Mouse (Mus musculus) liver, postnatal 0 days (tissue): ENCODE results near the gene Zcchc2. TPM values are rescaled to one million over a fixed set of nuclear protein-coding genes. Genes with fewer than 3 reads are reported as not detected.
A peak's percentile ranks its signal among the peaks of the same experiment; 100 is the strongest.

ENCODE experiments used
- ATAC-seq: fragments of 200-750 bp; cut with Nextera tagmentation; 2 replicates; pipeline ENCODE4 v1.8.0; 2017; ENCODE audit warnings: mild to moderate bottlenecking, moderate library complexity
- DNase-seq: peaks from one replicate; pipeline ENCODE4 v3.0.0-alpha.2; 2016
- H3K27ac ChIP-seq: fragments of 300-500 bp; sonication (generic); 2 replicates; pipeline ENCODE4 v1.5.1; 2014; ENCODE audit warnings: antibody characterized with exemption, moderate library complexity, mild to moderate bottlenecking, low read depth
- H3K27me3 ChIP-seq: fragments of 300-500 bp; sonication (generic); 2 replicates; pipeline ENCODE4 v1.6.1; 2014; ENCODE audit warnings: low read length, control low read depth, mixed read lengths; ENCODE audit not compliant: insufficient read depth
- H3K36me3 ChIP-seq: fragments of 300-500 bp; sonication (generic); replicated peaks from 2 replicates; pipeline ENCODE4 v1.6.1; 2014; ENCODE audit warnings: mild to moderate bottlenecking, control low read depth, low read length, moderate library complexity, mixed read lengths; ENCODE audit not compliant: insufficient read depth
- H3K4me1 ChIP-seq: fragments of 300-500 bp; sonication (generic); 2 replicates; pipeline ENCODE4 v1.6.1; 2014; ENCODE audit warnings: antibody characterized with exemption, mild to moderate bottlenecking, control low read depth; ENCODE audit not compliant: insufficient read depth
- H3K4me2 ChIP-seq: fragments of 300-500 bp; sonication (generic); 2 replicates; pipeline ENCODE4 v1.6.1; 2014; ENCODE audit warnings: low read depth, mild to moderate bottlenecking, low read length, moderate library complexity, mixed read lengths
- H3K4me3 ChIP-seq: fragments of 300-500 bp; sonication (generic); 2 replicates; pipeline ENCODE4 v1.5.1; 2014; ENCODE audit warnings: low read depth, low read length
- H3K9ac ChIP-seq: fragments of 300-500 bp; sonication (generic); replicated peaks from 2 replicates; pipeline ENCODE4 v1.6.1; 2014; ENCODE audit warnings: mild to moderate bottlenecking, moderate library complexity
- H3K9me3 ChIP-seq: fragments of 300-500 bp; sonication (generic); 2 replicates; pipeline ENCODE4 v1.6.1; 2016; ENCODE audit warnings: mild to moderate bottlenecking, control low read depth, low read length, mixed read lengths
- CTCF ChIP-seq: sonication (generic); IDR thresholded peaks from 2 replicates; pipeline ENCODE4 v1.5.1; 2016; ENCODE audit warnings: antibody characterized with exemption, low read depth
- EP300 ChIP-seq: IDR thresholded peaks from 2 replicates; pipeline ENCODE4 v1.6.1; 2016; ENCODE audit warnings: antibody characterized with exemption, low read depth, mild to moderate bottlenecking
- WGBS: fragments of 180-500 bp; shearing (Covaris S2); extraction: QIAGEN DNeasy Blood & Tissue Kit; methylation state at CpG from one replicate; pipeline ENCODE4 v1.1.7; 2014; ENCODE audit not compliant: insufficient replicate concordance; 5-methylcytosine and 5-hydroxymethylcytosine counted together
- polyA plus RNA-seq: library from polyadenylated mRNA; unstranded; fragments of >200 nt; fragmentation: Nextera tagmentation; extraction: Ambion mirVana; gene quantifications from 2 replicates; pipeline ENCODE4 v1.2.1, GENCODE M21; 2015

Zcchc2 gene
- polyA plus RNA-seq, 1 experiment from 2014 or later = 1.4 TPM

DNA sequence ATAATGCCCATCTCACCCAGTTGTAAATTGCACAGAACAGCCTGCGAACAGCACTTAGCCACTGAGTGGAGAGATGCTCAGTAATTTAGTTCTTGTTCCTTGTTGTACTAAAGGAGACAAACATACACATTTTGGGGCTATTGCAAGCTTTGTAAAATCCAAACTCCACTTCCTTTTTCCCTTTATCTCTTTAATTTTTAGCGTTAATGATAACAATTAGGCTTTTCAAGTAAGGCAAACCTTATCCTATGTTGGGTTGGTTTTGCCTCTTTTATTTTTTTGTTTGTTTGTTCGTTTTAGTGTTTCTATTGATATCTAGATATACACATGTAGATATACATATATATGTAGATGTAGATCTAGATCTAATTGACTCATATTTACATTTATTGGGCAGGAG is 34.6 kb downstream of the Zcchc2 start:
- Histone ChIP-seq H3K27ac (no peak overlapping the region), H3K4me3 (no peak overlapping the region), H3K27me3 (no peaks in the 10 kb centered on the region), H3K4me1 (peaks cover under 1% of the 10 kb centered on the region; the same call in 1 of the 2 replicates), H3K36me3 (peaks cover 87% of the 10 kb centered on the region), H3K4me2 (no peak overlapping the region), H3K9ac (no peak overlapping the region), H3K9me3 (no peaks in the 10 kb centered on the region)
- TF ChIP-seq EP300 = no peak
- no peak for TF ChIP-seq CTCF
- no peak for DNase-seq
- no peak for ATAC-seq
- 80% methylated on average over 3 of the region's 3 CpGs for WGBS

DNA sequence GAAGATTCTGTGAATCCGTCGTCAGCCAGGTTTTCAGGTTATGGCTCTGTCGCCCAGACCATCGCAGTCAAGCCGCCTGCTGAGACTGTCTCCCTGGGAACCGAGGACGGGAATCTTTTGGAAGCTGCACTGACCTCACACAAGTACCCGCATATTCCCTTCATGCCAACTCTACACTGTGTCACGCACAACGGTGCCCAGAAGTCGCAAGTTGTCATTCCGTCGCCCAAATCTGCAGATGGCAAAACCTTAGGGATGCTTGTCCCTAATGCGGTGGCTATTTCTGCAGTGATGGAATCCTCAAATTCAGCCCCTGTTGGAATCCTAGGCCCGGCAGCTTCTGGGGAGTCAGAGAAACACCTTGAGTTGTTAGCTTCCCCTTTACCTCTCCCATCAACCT is 39.6 kb downstream of the Zcchc2 start:
- H3K27ac ChIP-seq = no peak overlapping the region
- no peaks in the 10 kb centered on the region for H3K9me3 ChIP-seq
- no peak for ATAC-seq
- DNase-seq = no peak
- H3K27me3 ChIP-seq = no peaks in the 10 kb centered on the region
- H3K4me3 ChIP-seq = no peak overlapping the region
- peaks cover 21% of the 10 kb centered on the region for H3K4me1 ChIP-seq
- WGBS = 92% methylated on average over 15 of the region's 15 CpGs
- TF ChIP-seq EP300 = no peak
- no peak for TF ChIP-seq CTCF
- H3K4me2 ChIP-seq = 0 out of 2 replicates have a peak overlapping the region, but pooled peaks have one; percentile 18
- peaks cover 64% of the 10 kb centered on the region for H3K36me3 ChIP-seq
- H3K9ac ChIP-seq = no peak overlapping the region

DNA sequence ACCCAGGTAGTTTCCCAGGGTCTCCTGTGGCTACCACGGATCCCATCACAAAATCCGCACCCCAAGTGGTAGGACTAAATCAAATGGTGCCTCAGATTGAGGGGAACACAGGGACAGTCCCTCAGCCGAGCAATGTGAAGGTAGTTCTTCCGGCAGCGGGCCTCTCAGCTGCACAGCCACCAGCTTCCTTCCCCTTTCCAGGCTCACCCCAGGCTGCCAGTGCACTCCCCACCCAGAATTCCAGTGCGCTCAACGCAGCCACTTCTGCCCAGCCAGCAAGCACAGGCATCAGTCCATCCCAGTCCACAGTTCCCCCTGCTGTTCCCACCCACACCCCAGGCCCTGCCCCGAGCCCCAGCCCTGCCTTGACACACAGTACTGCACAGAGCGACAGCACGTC is 40.1 kb downstream of the Zcchc2 start:
- ATAC-seq (0 out of 2 replicates have a peak, but pooled peaks have one; percentile 14), DNase-seq (no peak)
- Histone ChIP-seq H3K4me3 (no peak overlapping the region), H3K27ac (no peak overlapping the region), H3K36me3 (peaks cover 63% of the 10 kb centered on the region), H3K4me1 (peaks cover 21% of the 10 kb centered on the region), H3K9ac (no peak overlapping the region), H3K27me3 (no peaks in the 10 kb centered on the region), H3K9me3 (no peaks in the 10 kb centered on the region), H3K4me2 (0 out of 2 replicates have a peak overlapping the region, but pooled peaks have one; percentile 18)
- TF ChIP-seq EP300 (no peak), CTCF (no peak)
- 60% methylated on average over 10 of the region's 10 CpGs for WGBS

DNA sequence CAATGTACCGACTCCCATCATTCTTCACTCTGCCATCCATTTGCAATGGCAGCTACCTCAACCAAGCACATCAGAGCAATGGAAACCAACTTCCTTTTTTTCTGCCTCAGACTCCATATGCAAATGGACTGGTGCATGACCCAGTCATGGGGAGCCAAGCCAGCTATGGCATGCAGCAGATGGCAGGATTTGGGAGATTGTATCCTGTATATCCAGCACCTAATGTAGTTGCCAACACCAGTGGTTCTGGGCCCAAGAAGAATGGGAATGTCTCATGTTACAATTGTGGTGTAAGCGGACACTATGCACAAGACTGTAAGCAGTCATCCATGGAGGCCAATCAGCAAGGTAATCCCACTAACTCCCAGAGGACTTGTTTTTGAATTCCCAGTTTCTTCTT is 40.7 kb downstream of the Zcchc2 start:
- DNase-seq = no peak
- WGBS = 92% methylated on average over 2 of the region's 2 CpGs
- H3K36me3 ChIP-seq = peaks cover 57% of the 10 kb centered on the region
- H3K27me3 ChIP-seq = no peaks in the 10 kb centered on the region
- H3K9me3 ChIP-seq = no peaks in the 10 kb centered on the region
- no peak overlapping the region for H3K27ac ChIP-seq
- no peak overlapping the region for H3K9ac ChIP-seq
- H3K4me1 ChIP-seq = peaks cover 21% of the 10 kb centered on the region
- TF ChIP-seq CTCF (no peak), EP300 (no peak)
- no peak for ATAC-seq
- no peak overlapping the region for H3K4me3 ChIP-seq
- H3K4me2 ChIP-seq = no peak overlapping the region

DNA sequence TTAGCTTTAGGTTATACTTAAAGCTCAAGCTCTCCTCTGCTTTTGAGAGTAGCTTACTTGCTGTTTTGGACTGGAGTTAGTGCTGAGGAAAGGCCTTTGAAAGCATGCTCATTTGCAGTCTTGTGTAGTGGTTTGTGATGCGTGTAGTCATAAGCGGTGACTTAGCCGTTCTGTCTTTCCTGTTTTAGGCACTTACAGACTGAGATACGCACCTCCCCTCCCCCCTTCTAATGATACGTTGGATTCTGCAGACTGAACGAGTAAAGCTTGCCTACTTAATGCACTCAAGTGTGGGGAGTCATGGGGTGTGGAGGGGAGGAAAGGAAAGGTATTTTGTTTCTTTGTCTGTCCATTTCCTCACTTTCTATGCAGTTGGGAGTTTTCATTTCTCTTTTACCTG is 41.7 kb downstream of the Zcchc2 start:
- 42% methylated on average over 6 of the region's 6 CpGs for WGBS
- Histone ChIP-seq H3K9me3 (no peaks in the 10 kb centered on the region), H3K9ac (no peak overlapping the region), H3K4me1 (peaks cover 21% of the 10 kb centered on the region), H3K4me2 (no peak overlapping the region), H3K27me3 (no peaks in the 10 kb centered on the region), H3K36me3 (peaks cover 50% of the 10 kb centered on the region), H3K27ac (peak overlapping the region; percentile 34; the same call in 1 of the 2 replicates), H3K4me3 (no peak overlapping the region)
- no peak for TF ChIP-seq CTCF
- TF ChIP-seq EP300 = no peak
- ATAC-seq = 0 out of 2 replicates have a peak, but pooled peaks have one; percentile 16
- DNase-seq = no peak

DNA sequence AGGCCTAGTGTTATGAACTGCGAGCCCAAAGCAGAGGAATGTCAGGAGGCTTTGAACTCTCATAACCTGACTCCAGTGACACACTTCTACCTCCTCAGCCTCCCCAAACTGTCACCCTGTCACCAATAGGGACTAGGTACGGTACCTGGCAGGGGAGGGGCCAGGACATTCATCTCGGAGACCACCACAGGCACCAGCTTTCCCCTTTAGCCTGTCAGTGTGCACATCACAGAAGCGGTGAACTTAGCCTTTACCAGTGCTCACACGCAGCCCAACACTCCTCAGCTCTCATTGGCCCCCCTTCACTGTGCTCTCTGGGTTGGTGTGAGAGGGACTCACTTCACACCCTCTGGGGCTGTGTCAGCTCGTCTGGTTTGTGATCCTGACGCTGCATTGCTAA is 44.6 kb downstream of the Zcchc2 start:
- Histone ChIP-seq H3K27ac (no peak overlapping the region), H3K9me3 (no peaks in the 10 kb centered on the region), H3K9ac (no peak overlapping the region), H3K27me3 (no peaks in the 10 kb centered on the region), H3K36me3 (peaks cover 25% of the 10 kb centered on the region), H3K4me2 (no peak overlapping the region), H3K4me3 (no peak overlapping the region), H3K4me1 (peaks cover 20% of the 10 kb centered on the region)
- DNase-seq = no peak
- TF ChIP-seq EP300 (no peak), CTCF (no peak)
- 64% methylated on average over 7 of the region's 7 CpGs for WGBS
- ATAC-seq = no peak
